25 mouse cellular contexts compared by ENCODE assay signal in the genomic region with DNA sequence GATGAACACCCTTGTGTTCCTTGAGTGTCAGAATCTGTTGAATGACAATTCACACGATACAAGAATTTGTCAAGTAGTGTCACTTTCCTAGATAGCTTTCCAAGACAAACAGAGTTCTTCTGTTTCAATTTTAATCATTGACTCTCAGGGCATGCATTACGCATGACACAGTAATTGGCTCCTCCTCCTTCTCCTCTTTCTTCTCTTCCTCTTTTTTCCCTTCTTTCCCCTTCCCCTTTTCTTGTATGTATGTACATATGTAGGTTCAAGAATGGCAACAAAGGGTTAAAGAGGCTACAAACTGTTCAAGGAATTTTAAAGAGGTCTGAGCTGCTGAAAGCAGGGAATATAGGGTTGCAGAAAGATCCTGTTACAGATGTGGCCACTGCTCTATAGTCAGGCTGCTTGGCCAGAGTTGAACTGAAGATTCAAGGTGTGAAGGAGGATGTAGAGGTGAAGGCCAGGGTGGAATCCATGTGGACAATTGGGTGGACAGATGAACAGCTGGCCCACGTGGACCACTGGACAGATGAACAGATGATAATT. TPM values are rescaled to one million over a fixed set of nuclear protein-coding genes. Genes with fewer than 3 reads are reported as not detected.
DNase-seq lines count a peak whose midpoint lies in the region; ATAC-seq lines count a peak whose summit lies in the region.
"Had no signal": no experiment of that assay in that cellular context is flagged by ENCODE, and none has a peak within 500 bp of the region (broad histone marks: within the 10 kb centered on the region; RNA-seq: fewer than 3 reads in every experiment).

No protein-coding gene starts in this region.

- no peak overlapping the region for H3K9ac ChIP-seq in midbrain, embryonic 11.5 days (ENCODE audit: low read length)
- no peak overlapping the region for H3K9ac ChIP-seq in midbrain, embryonic 16.5 days (ENCODE audit: low read depth, low read length)
- H3K9ac ChIP-seq in limb, embryonic 13.5 days, result no peak overlapping the region
- no peak overlapping the region for H3K9ac ChIP-seq in forebrain, embryonic 16.5 days (replicated peaks; ENCODE audit: low read depth, low read length)
- H3K9ac ChIP-seq: embryonic facial prominence, embryonic 13.5 days; forebrain, embryonic 13.5 days; hindbrain, embryonic 12.5 days had no signal

- H3K36me3 ChIP-seq in midbrain, embryonic 11.5 days (ENCODE audit: control insufficient read depth, insufficient read depth, low read length), result no peaks in the 10 kb centered on the region
- H3K36me3 ChIP-seq in midbrain, embryonic 16.5 days (ENCODE audit: control insufficient read depth, insufficient read depth, low read length), result no peaks in the 10 kb centered on the region
- H3K36me3 ChIP-seq in limb, embryonic 13.5 days, result no peaks in the 10 kb centered on the region
- no peaks in the 10 kb centered on the region for H3K36me3 ChIP-seq in forebrain, embryonic 16.5 days (ENCODE audit: control insufficient read depth, insufficient read depth)
- H3K36me3 ChIP-seq: embryonic facial prominence, embryonic 13.5 days; G1E; heart, embryonic 10.5 days; hindbrain, embryonic 12.5 days had no signal

- ATAC-seq in midbrain, embryonic 11.5 days (ENCODE audit: low FRiP score), result no peak
- no peak for ATAC-seq in midbrain, embryonic 16.5 days
- peak; percentile 72; the same call in 1 of the 2 replicates for ATAC-seq in limb, embryonic 13.5 days (ENCODE audit: low FRiP score, low read depth)
- ATAC-seq in megakaryocyte progenitor cell, adult 5-6 weeks (replicated peaks; ENCODE audit: poor library complexity), result peak; percentile 55
- ATAC-seq in forebrain, embryonic 16.5 days, result no peak
- ATAC-seq: CD4-positive, CD25-positive, alpha-beta regulatory T cell, adult 4 months; forebrain, embryonic 13.5 days; hindbrain, postnatal 0 days had no signal

- H3K4me3 ChIP-seq in midbrain, embryonic 11.5 days (ENCODE audit: low read depth, low read length), result no peak overlapping the region
- no peak overlapping the region for H3K4me3 ChIP-seq in midbrain, embryonic 16.5 days (ENCODE audit: low read depth, low read length)
- no peak overlapping the region for H3K4me3 ChIP-seq in limb, embryonic 13.5 days
- no peak overlapping the region for H3K4me3 ChIP-seq in forebrain, embryonic 16.5 days (replicated peaks; ENCODE audit: low read length)
- H3K4me3 ChIP-seq: embryonic facial prominence, embryonic 13.5 days; forebrain, embryonic 13.5 days; gastrocnemius, adult 2 months; heart, embryonic 10.5 days; hindbrain, embryonic 12.5 days had no signal

- H3K4me2 ChIP-seq in midbrain, embryonic 11.5 days, result no peak overlapping the region
- no peak overlapping the region for H3K4me2 ChIP-seq in midbrain, embryonic 16.5 days (ENCODE audit: low read length)
- H3K4me2 ChIP-seq in limb, embryonic 13.5 days (replicated peaks), result no peak overlapping the region
- no peak overlapping the region for H3K4me2 ChIP-seq in forebrain, embryonic 16.5 days (ENCODE audit: low read length)
- H3K4me2 ChIP-seq: embryonic facial prominence, embryonic 13.5 days; forebrain, embryonic 13.5 days; hindbrain, embryonic 12.5 days had no signal

- 85% methylated on average over 3 of the region's 3 CpGs for WGBS in midbrain, embryonic 11.5 days
- 86% methylated on average over 3 of the region's 3 CpGs for WGBS in midbrain, embryonic 16.5 days
- WGBS in limb, embryonic 13.5 days, result 54% methylated on average over 3 of the region's 3 CpGs
- 88% methylated on average over 3 of the region's 3 CpGs for WGBS in forebrain, embryonic 16.5 days

- H3K27ac ChIP-seq in midbrain, embryonic 11.5 days (ENCODE audit: low read depth, low read length), result no peak overlapping the region
- no peak overlapping the region for H3K27ac ChIP-seq in midbrain, embryonic 16.5 days (ENCODE audit: low read length)
- H3K27ac ChIP-seq in limb, embryonic 13.5 days, result peak overlapping the region; percentile 45
- no peak overlapping the region for H3K27ac ChIP-seq in forebrain, embryonic 16.5 days (ENCODE audit: low read length)
- H3K27ac ChIP-seq: embryonic facial prominence, embryonic 13.5 days; forebrain, embryonic 13.5 days; gastrocnemius, adult 2 months; heart, embryonic 10.5 days; hindbrain, embryonic 12.5 days; hindbrain, postnatal 0 days had no signal

- no peaks in the 10 kb centered on the region for H3K27me3 ChIP-seq in midbrain, embryonic 11.5 days (ENCODE audit: control insufficient read depth, insufficient read depth, low read length)
- H3K27me3 ChIP-seq in midbrain, embryonic 16.5 days (ENCODE audit: control insufficient read depth, insufficient read depth, low read depth, low read length), result no peaks in the 10 kb centered on the region
- no peaks in the 10 kb centered on the region for H3K27me3 ChIP-seq in limb, embryonic 13.5 days
- no peaks in the 10 kb centered on the region for H3K27me3 ChIP-seq in forebrain, embryonic 16.5 days (replicated peaks; ENCODE audit: control insufficient read depth, insufficient read depth, low read length)
- H3K27me3 ChIP-seq: embryonic facial prominence, embryonic 13.5 days; forebrain, embryonic 13.5 days; hindbrain, embryonic 12.5 days had no signal

- H3K4me1 ChIP-seq in midbrain, embryonic 11.5 days (ENCODE audit: control insufficient read depth, insufficient read depth, low read length), result peaks cover 17% of the 10 kb centered on the region
- peaks cover 18% of the 10 kb centered on the region for H3K4me1 ChIP-seq in midbrain, embryonic 16.5 days (ENCODE audit: control insufficient read depth, insufficient read depth, low read length)
- peaks cover 30% of the 10 kb centered on the region for H3K4me1 ChIP-seq in limb, embryonic 13.5 days
- H3K4me1 ChIP-seq in forebrain, embryonic 16.5 days (replicated peaks; ENCODE audit: control insufficient read depth, insufficient read depth, low read length), result peaks cover 10% of the 10 kb centered on the region; the same call in 1 of the 2 replicates
- H3K4me1 ChIP-seq: heart, embryonic 10.5 days had no signal

- no peaks in the 10 kb centered on the region; the same call in 1 of the 2 replicates for H3K9me3 ChIP-seq in midbrain, embryonic 11.5 days (ENCODE audit: control insufficient read depth, low read length)
- 0 out of 2 replicates have a peak, but pooled peaks cover 3% of the 10 kb centered on the region for H3K9me3 ChIP-seq in midbrain, embryonic 16.5 days (replicated peaks; ENCODE audit: control insufficient read depth, low read length, poor library complexity, severe bottlenecking)
- H3K9me3 ChIP-seq in limb, embryonic 13.5 days, result peaks cover 16% of the 10 kb centered on the region
- H3K9me3 ChIP-seq in forebrain, embryonic 16.5 days (ENCODE audit: control insufficient read depth, low read length), result peaks cover 3% of the 10 kb centered on the region; the same call in 1 of the 2 replicates
- H3K9me3 ChIP-seq: embryonic facial prominence, embryonic 13.5 days; heart, embryonic 10.5 days had no signal

- DNase-seq in embryo, embryonic 10.5 days (ENCODE audit: low spot score), result peak; percentile 8
- DNase-seq in embryo, embryonic 10 days (ENCODE audit: low spot score), result no peak
- peak; percentile 76 for DNase-seq in midbrain, embryonic 11.5 days (ENCODE audit: low spot score, missing footprints)
- no peak for DNase-seq in heart, adult 9 months (ENCODE audit: low spot score in 2 of 2)
- DNase-seq: adrenal gland, adult 8-10 months; adrenal gland, postnatal 36 days; B cell, adult 2 months; cerebellum, adult 8-10 months; cerebellum, postnatal 25 days; gastrocnemius, adult 2 months; gastrocnemius, postnatal 25 days; heart, adult 11 months; heart, postnatal 10 days; heart, postnatal 4 days had no signal

RNA-seq across cellular contexts. Expression of gene Ccn6, which starts 43.8 kb away (rescaled TPM):
- polyA plus RNA-seq in midbrain, embryonic 11.5 days (2014; fragmentation: Nextera tagmentation; extraction: Ambion mirVana), result 0.20 and 0.29 TPM in 2 replicates
- 0.30 and 0.46 TPM in 2 replicates for polyA plus RNA-seq in midbrain, embryonic 16.5 days (2015; fragmentation: Nextera tagmentation; extraction: Ambion mirVana)
- polyA plus RNA-seq in limb, embryonic 13.5 days (2015; fragmentation: Nextera tagmentation; extraction: Ambion mirVana), result 0.45 and 0.64 TPM in 2 replicates
- not detected in 2 replicates for total RNA-seq in megakaryocyte progenitor cell, adult 5-6 weeks (2015)
- total RNA-seq in megakaryocyte progenitor cell, adult 5-6 weeks (2017), result not detected in 2 replicates
- 0.38 and 0.67 TPM in 2 replicates for polyA plus RNA-seq in forebrain, embryonic 16.5 days (2015; fragmentation: Nextera tagmentation; extraction: Ambion mirVana)
- total RNA-seq: G1E; gastrocnemius, adult 2 months; gastrocnemius, postnatal 25 days; heart, postnatal 10 days; heart, postnatal 4 days had no signal
- polyA plus RNA-seq: CD4-positive, CD25-positive, alpha-beta regulatory T cell, adult 4 months; G1E had no signal

Comparison
In these comparisons a context has a peak if more than half of its experiments do, and no peak if none do; other contexts are left out.
1. DNase-seq: peak in embryo, embryonic 10.5 days (single experiment) and midbrain, embryonic 11.5 days (single experiment); none in embryo, embryonic 10 days (single experiment) and heart, adult 9 months (0 of 2).
2. ATAC-seq: peak in limb, embryonic 13.5 days (single experiment) and megakaryocyte progenitor cell, adult 5-6 weeks (single experiment); none in midbrain, embryonic 11.5 days (single experiment), midbrain, embryonic 16.5 days (single experiment) and forebrain, embryonic 16.5 days (single experiment).